Mouse (Mus musculus) intestine, embryonic 16.5 days (tissue): ENCODE measurements around the gene Ppp1r3c. TPM values are rescaled to one million over a fixed set of nuclear protein-coding genes. Genes with fewer than 3 reads are reported as not detected.
A peak's percentile ranks its signal among the peaks of the same experiment; 100 is the strongest.

ENCODE experiments used
- ATAC-seq: fragments of 200-750 bp; cut with Nextera tagmentation; 2 replicates; pipeline ENCODE4 v1.8.0; 2017; ENCODE audit warnings: moderate TSS enrichment, moderate library complexity
- H3K27ac ChIP-seq: fragments of 300-500 bp; sonication (generic); 2 replicates; pipeline ENCODE4 v1.5.1; 2014; ENCODE audit warnings: mild to moderate bottlenecking, low read length
- H3K27me3 ChIP-seq: fragments of 300-500 bp; sonication (generic); replicated peaks from 2 replicates; pipeline ENCODE4 v1.6.1; 2014; ENCODE audit warnings: low read length, control low read depth, mixed read lengths; ENCODE audit not compliant: control insufficient read depth, insufficient read depth
- H3K36me3 ChIP-seq: fragments of 300-500 bp; sonication (generic); 2 replicates; pipeline ENCODE4 v1.6.1; 2014; ENCODE audit warnings: low read length, control low read depth; ENCODE audit not compliant: control insufficient read depth, insufficient read depth
- H3K4me1 ChIP-seq: fragments of 300-500 bp; sonication (generic); 2 replicates; pipeline ENCODE4 v1.6.1; 2014; ENCODE audit warnings: low read length, control low read depth, mixed read lengths; ENCODE audit not compliant: control insufficient read depth, insufficient read depth
- H3K4me2 ChIP-seq: fragments of 300-500 bp; sonication (generic); 2 replicates; pipeline ENCODE4 v1.6.1; 2014; ENCODE audit warnings: low read depth, low read length, control low read depth
- H3K4me3 ChIP-seq: fragments of 300-500 bp; sonication (generic); 2 replicates; pipeline ENCODE4 v1.5.1; 2014; ENCODE audit warnings: mild to moderate bottlenecking, low read length
- H3K9ac ChIP-seq: fragments of 300-500 bp; sonication (generic); 2 replicates; pipeline ENCODE4 v1.6.1; 2014; ENCODE audit warnings: low read depth, low read length
- H3K9me3 ChIP-seq: fragments of 300-500 bp; sonication (generic); 2 replicates; pipeline ENCODE4 v1.6.1; 2016; ENCODE audit warnings: low read length, control low read depth; ENCODE audit not compliant: control insufficient read depth
- WGBS: fragments of 180-500 bp; shearing (Covaris S2); extraction: QIAGEN DNeasy Blood & Tissue Kit; methylation state at CpG from one replicate; pipeline ENCODE4 v1.1.7; 2014; 5-methylcytosine and 5-hydroxymethylcytosine counted together
- polyA plus RNA-seq: library from polyadenylated mRNA; unstranded; fragments of >200 nt; fragmentation: Nextera tagmentation; extraction: Ambion mirVana; gene quantifications from 2 replicates; pipeline ENCODE4 v1.2.1, GENCODE M21; 2015

Ppp1r3c gene
- polyA plus RNA-seq, 1 experiment from 2014 or later, result 10.3 TPM

DNA sequence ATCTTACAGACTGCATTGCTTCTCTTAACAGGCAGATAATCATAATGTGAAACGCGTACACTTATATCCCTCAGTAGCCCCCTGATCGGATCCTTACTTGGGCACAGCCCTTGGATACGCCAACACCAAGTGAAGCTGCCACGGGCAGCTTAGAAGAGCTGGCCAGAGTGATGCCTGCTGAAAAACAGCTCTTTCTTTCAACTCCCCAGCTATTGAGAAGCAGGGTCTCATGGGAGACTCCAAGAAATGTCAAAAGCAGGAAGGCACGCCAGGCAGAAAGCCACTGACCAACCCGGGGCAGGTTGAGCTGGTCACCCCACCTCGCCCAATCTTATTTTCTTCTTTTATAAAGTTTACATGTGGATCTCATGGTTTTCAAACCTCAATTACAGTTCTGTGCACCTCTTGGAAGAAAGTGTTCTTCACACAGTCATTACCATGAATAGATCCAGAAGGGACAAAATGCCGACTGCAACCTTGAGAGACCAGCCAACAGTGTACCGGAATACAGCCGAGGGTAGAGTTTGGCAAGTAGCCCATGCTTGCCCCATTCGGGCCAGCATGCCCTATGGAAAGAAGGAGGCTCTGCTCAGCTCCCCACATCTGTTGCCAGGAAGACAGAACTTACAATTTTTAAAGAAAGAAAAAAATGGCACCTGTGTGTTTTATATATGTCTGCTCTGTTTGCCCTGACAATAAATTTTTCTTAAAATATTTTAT is 7.6 kb downstream of the Ppp1r3c start:
- H3K27ac ChIP-seq, result no peak overlapping the region
- H3K9me3 ChIP-seq, result no peaks in the 10 kb centered on the region
- peaks cover 19% of the 10 kb centered on the region for H3K36me3 ChIP-seq
- no peak overlapping the region for H3K4me3 ChIP-seq
- no peak overlapping the region for H3K9ac ChIP-seq
- H3K4me1 ChIP-seq, result no peaks in the 10 kb centered on the region
- ATAC-seq, result no peak
- H3K4me2 ChIP-seq, result no peak overlapping the region
- H3K27me3 ChIP-seq, result no peaks in the 10 kb centered on the region
- 79% methylated on average over 12 of the region's 12 CpGs for WGBS

DNA sequence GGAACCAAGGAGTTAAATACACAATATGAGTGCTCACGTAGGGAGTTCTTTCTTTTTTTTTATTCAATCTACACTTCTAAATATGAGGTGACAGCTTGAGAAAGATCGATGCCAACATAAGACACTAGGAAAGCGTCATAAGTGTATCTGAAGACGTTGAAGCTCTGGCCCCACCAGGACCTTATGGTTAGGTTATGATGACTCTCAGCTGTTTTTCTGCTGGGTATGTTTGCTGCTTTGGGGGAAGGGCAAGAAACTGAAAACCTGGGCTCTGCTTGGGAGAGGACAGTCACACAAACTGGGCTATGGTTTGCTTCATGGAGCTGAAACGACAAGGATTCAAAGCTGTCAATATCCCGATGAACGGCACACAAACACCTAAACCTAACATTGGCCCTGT is 11.5 kb downstream of the Ppp1r3c start:
- Histone ChIP-seq H3K9me3 (no peaks in the 10 kb centered on the region), H3K36me3 (no peaks in the 10 kb centered on the region), H3K4me1 (no peaks in the 10 kb centered on the region), H3K27me3 (no peaks in the 10 kb centered on the region), H3K4me2 (no peak overlapping the region), H3K4me3 (no peak overlapping the region), H3K9ac (no peak overlapping the region), H3K27ac (no peak overlapping the region)
- ATAC-seq, result no peak
- WGBS, result 69% methylated on average over 7 of the region's 7 CpGs

DNA sequence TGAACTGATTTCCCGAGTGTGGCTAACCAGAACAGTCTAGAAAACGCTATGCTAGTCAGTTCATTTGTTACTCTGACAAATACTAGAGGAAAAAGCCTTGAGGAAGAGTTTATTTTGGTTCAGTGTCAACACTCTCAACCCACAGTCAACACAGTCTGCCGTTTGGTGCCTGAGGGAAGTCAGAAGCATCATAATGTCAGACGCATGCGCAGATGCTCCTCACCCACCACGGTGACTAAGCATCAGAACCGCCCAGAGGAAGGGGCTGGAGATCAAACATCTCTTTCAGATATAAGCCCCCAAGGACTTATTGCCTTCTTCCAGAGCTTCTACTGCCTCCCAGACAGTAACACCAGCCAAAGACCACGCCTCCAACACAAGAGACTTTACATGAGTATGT is 15.3 kb downstream of the Ppp1r3c start:
- Histone ChIP-seq H3K4me2 (no peak overlapping the region), H3K27me3 (no peaks in the 10 kb centered on the region), H3K9ac (no peak overlapping the region), H3K27ac (no peak overlapping the region), H3K4me1 (no peaks in the 10 kb centered on the region), H3K4me3 (no peak overlapping the region), H3K36me3 (no peaks in the 10 kb centered on the region), H3K9me3 (no peaks in the 10 kb centered on the region)
- no peak for ATAC-seq
- WGBS, result 63% methylated on average over 8 of the region's 8 CpGs

DNA sequence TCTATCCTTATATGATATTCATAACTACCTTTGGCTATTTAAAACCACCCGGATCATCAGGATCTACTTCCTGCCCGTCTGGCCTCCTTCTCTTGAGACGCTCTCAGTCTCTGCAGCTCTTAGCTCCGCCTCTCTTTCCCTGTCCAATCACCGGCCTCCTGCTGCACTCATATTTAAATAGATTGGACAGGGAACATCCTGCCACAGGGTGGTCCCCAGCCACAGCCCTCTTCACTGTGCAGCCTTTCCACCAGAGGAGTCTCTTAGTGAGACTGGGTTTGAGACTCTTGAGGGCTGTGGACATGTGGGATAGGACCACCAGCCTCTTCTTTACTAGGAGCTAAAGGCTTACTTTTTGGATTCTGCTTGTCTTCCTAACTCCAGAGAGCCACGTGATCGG is 20.2 kb downstream of the Ppp1r3c start:
- Histone ChIP-seq H3K27me3 (no peaks in the 10 kb centered on the region), H3K4me1 (0 out of 2 replicates have a peak, but pooled peaks cover 2% of the 10 kb centered on the region), H3K27ac (no peak overlapping the region), H3K4me3 (no peak overlapping the region), H3K4me2 (no peak overlapping the region), H3K9me3 (no peaks in the 10 kb centered on the region), H3K9ac (no peak overlapping the region), H3K36me3 (no peaks in the 10 kb centered on the region)
- 64% methylated on average over 7 of the region's 7 CpGs for WGBS
- no peak for ATAC-seq

GRCm38 (mm10) chr19:36715591-36715990 is 20.9 kb downstream of the Ppp1r3c start:
- no peaks in the 10 kb centered on the region for H3K27me3 ChIP-seq
- no peak overlapping the region for H3K9ac ChIP-seq
- WGBS, result 92% methylated on average over 10 of the region's 10 CpGs
- no peak overlapping the region for H3K4me3 ChIP-seq
- H3K36me3 ChIP-seq, result no peaks in the 10 kb centered on the region
- 0 out of 2 replicates have a peak, but pooled peaks cover 2% of the 10 kb centered on the region for H3K4me1 ChIP-seq
- no peak overlapping the region for H3K27ac ChIP-seq
- no peaks in the 10 kb centered on the region for H3K9me3 ChIP-seq
- no peak overlapping the region for H3K4me2 ChIP-seq
- ATAC-seq, result no peak

GRCm38 (mm10) chr19:36714492-36714891 is 22.0 kb downstream of the Ppp1r3c start:
- H3K36me3 ChIP-seq, result no peaks in the 10 kb centered on the region
- no peaks in the 10 kb centered on the region for H3K27me3 ChIP-seq
- no peak overlapping the region for H3K4me3 ChIP-seq
- ATAC-seq, result no peak
- no peaks in the 10 kb centered on the region for H3K9me3 ChIP-seq
- WGBS, result 49% methylated on average over 1 of the region's 1 CpGs
- no peak overlapping the region for H3K4me2 ChIP-seq
- H3K9ac ChIP-seq, result no peak overlapping the region
- no peak overlapping the region for H3K27ac ChIP-seq
- H3K4me1 ChIP-seq, result 0 out of 2 replicates have a peak, but pooled peaks cover 2% of the 10 kb centered on the region

DNA sequence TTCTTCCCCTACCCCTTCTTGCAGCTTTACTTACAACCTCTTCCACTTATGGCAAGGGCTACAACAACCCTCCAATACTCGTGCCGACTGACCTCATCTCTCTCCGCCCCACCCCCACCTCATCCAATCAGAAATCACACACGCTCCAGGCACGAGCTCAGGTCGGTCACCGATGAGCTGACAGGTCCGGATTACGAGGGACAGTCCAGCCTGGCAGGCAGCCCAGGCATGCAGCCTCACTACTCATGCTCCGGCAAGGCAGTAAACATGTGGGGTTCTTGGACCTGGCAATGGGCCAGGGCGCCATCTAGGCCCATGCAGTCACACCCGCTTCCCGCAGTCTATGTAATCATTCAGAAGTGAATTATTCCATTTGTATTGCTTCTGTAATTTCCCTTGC is 23.4 kb downstream of the Ppp1r3c start:
- WGBS, result 49% methylated on average over 13 of the region's 13 CpGs
- Histone ChIP-seq H3K9ac (no peak overlapping the region), H3K4me2 (no peak overlapping the region), H3K9me3 (no peaks in the 10 kb centered on the region), H3K4me3 (no peak overlapping the region), H3K27me3 (no peaks in the 10 kb centered on the region), H3K4me1 (0 out of 2 replicates have a peak, but pooled peaks cover 2% of the 10 kb centered on the region), H3K36me3 (no peaks in the 10 kb centered on the region), H3K27ac (no peak overlapping the region)
- peak; percentile 38; the same call in 1 of the 2 replicates for ATAC-seq

DNA sequence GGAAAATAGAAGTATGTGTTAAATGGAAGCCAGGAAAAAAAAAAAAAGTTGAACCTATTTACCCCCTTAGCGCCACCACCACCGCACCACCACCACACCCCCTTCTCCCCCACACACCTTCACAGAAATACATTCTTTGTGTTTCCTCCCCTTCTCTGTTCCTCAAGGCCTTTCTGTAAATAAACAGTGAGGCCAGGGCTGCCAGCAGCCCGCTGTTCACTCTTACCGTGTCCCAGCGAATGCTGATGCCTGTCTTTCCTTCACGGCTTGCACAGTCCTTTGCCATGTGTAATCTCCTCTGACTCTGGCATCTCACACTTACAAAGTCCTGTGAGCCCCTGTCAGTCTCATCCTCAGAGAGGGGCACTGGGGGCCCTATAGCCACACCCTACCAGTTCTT is 30.3 kb downstream of the Ppp1r3c start:
- WGBS, result 35% methylated on average over 6 of the region's 6 CpGs
- no peaks in the 10 kb centered on the region for H3K9me3 ChIP-seq
- H3K36me3 ChIP-seq, result no peaks in the 10 kb centered on the region
- H3K9ac ChIP-seq, result no peak overlapping the region
- H3K27ac ChIP-seq, result peak overlapping the region; percentile 11; the same call in 1 of the 2 replicates
- H3K4me2 ChIP-seq, result no peak overlapping the region
- no peaks in the 10 kb centered on the region for H3K27me3 ChIP-seq
- peak; percentile 39; the same call in 1 of the 2 replicates for ATAC-seq
- H3K4me3 ChIP-seq, result no peak overlapping the region
- peaks cover 11% of the 10 kb centered on the region for H3K4me1 ChIP-seq

- Histone ChIP-seq H3K4me2 (no peak overlapping the region), H3K4me1 (peaks cover 15% of the 10 kb centered on the region), H3K9ac (no peak overlapping the region), H3K4me3 (no peak overlapping the region), H3K27ac (peak overlapping the region; percentile 37), H3K9me3 (no peaks in the 10 kb centered on the region), H3K36me3 (no peaks in the 10 kb centered on the region), H3K27me3 (no peaks in the 10 kb centered on the region)
- peak; percentile 73 for ATAC-seq
- 56% methylated on average over 17 of the region's 17 CpGs for WGBS
Measured at GRCm38 (mm10) chr19:36705286-36706146, 30.9 kb downstream of the Ppp1r3c start.
